Mouse (Mus musculus): ENCODE measurements at regions not wholly inside any gene's neighbourhood (a gene's known extent, or its start where the extent isn't known, plus 50 kb on each side); places are given as distances from the start of the nearest gene placed in this dataset.
"Not testable (repeated sequence)": the region's sequence is repeated elsewhere in the genome, so short reads cannot be mapped to it uniquely, and the experiment has no call there.

- DNase-seq (ENCODE audit: low spot score) = no peak
Observed at GRCm38 (mm10) chr7:113694466-113694865, 71.3 kb upstream of the Spon1 start.

DNA sequence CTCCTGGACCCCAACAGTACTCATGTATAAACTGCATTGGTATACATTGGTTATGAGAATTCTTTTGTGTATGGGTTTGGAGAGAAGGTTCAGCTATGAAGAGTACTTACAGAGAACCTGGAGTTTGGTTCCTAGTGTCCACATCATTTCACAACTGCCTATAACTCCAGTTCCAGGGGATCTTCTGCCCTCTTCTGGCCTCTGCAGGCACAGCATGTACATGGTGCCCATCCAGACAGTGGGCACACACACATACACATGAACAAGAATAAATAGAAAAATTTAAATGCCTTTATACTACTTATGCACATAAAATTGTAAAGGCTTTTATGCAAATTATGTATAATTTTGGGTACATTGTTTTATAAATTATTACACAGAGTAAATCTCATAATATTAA is 59.9 kb upstream of the Spon1 start:
- DNase-seq (ENCODE audit: low spot score) = no peak

GRCm38 (mm10) chr7:113707596-113707995 is 58.2 kb upstream of the Spon1 start:
- no peak for DNase-seq (ENCODE audit: low spot score)

GRCm38 (mm10) chr7:113710541-113711270 is 55.1 kb upstream of the Spon1 start:
- no peak for DNase-seq (ENCODE audit: low spot score)

DNA sequence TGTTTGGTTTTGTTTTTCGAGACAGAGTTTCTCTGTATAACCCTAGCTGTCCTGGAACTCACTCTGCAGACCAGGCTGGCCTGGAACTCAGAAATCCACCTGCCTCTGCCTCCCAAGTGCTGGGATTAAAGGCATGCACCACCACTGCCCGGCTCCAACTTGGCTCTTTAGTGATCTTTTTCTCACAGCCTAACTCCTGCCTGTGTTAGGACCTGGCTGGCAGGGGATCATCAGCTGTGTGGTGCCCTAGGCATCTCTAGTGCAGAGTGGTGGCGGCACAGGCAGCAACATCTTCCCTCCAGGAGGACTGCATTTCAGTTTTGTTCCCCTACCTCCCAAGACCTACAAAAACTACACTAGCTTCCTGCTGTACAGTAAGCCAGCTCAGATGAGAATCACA is 54.4 kb upstream of the Spon1 start:
- not testable (repeated sequence) for DNase-seq (ENCODE audit: low spot score)

All from left cerebral cortex, adult 11 months (tissue).